Mouse (Mus musculus): ENCODE measurements at regions not wholly inside any gene's neighbourhood (a gene's known extent, or its start where the extent isn't known, plus 50 kb on each side); places are given as distances from the start of the nearest gene placed in this dataset.

DNA sequence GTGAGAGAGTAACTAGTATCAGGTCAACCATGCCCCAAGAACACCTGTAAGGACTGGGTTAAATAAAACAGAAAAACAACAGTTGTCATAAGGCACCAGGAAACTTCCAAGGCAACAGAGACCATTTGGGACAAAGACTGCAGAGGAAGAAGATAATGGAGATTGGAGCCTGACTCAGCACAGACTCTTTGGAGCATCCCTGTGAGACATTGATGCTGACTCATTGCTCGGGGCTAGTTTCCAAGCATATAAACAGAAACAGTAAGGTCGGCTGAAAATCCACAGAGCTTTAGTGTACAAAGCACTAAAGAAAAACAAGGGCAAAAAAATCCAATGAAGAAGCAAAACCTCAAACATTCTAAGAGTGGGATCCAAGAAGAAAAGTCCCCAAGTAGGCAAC, 386.3 kb downstream of the Epm2a start:
- TF ChIP-seq MAFK (IDR thresholded peaks at IDR 0.05; ENCODE audit: insufficient read depth, low read depth, low read length) = no peak
- no peak for TF ChIP-seq HCFC1 (IDR thresholded peaks at IDR 0.05; ENCODE audit: borderline replicate concordance, insufficient read depth, low read length)
- no peak for TF ChIP-seq ZNF384 (IDR thresholded peaks at IDR 0.05; ENCODE audit: low read depth, low read length)
- TF ChIP-seq ZC3H11A (IDR thresholded peaks at IDR 0.05; ENCODE audit: borderline replicate concordance, low read depth, low read length) = no peak
- TF ChIP-seq CHD2 (IDR thresholded peaks at IDR 0.05; ENCODE audit: low read depth, low read length) = no peak

All from ES-E14 (cell line).